Mouse (Mus musculus) heart, adult 9 months (tissue): Measurements from ENCODE around the gene Gm5269.
A peak's percentile ranks its signal among the peaks of the same experiment; 100 is the strongest.

Source experiments
- DNase-seq, 2 experiments: peaks; one replicate each; pipeline ENCODE4 v3.0.0; 2022; ENCODE audit warnings: low spot score in 2 of 2

Gene Gm5269

GRCm38 (mm10) chr1:45881228-45881832 lies 8.7 kb downstream of the Gm5269 start:
- peak in 1 of 2 experiments; percentile 9 for DNase-seq

GRCm38 (mm10) chr1:45877463-45877862 lies 12.6 kb downstream of the Gm5269 start:
- DNase-seq = no peak

- DNase-seq = no peak
Observed at GRCm38 (mm10) chr1:45876450-45877198, 13.4 kb downstream of the Gm5269 start.

DNA sequence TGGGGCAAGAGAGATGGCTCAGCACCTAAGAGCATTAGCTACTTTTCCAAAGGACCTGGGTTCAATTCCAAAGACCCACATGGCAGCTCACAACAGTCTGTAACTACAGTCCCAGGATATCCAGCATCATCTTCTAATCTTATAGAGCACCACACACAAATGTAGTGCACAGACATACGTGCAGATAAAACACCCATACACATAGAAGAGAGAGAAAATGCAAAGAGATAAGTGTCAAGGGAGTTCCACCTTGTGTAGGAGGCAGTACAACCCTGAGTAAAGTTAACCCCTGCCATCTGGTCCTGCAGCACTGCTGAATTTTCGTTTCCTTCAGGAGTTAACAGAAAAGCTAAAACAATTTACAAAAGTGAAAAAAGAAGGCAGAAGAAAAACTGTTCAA lies 14.4 kb downstream of the Gm5269 start:
- DNase-seq = no peak

DNA sequence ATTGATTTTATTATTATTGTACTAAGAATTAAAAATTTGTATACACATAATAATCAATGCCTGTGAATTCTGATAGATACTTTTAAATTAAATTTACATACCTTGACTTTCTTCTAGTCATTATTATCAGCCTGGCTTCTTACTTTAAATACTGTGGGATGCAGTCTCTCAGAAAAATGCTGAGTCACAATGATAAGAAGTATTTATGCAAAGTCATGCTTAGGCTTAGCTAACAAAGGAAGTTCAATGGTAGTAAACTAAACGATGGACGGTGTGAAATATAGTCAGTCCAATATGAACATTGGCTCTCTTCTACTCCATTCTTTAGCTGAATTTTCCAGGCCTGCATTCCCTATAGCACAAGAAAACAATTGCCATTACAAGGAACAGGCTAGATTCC lies 16.8 kb downstream of the Gm5269 start:
- no peak for DNase-seq

- no peak for DNase-seq
Observed at GRCm38 (mm10) chr1:45868479-45869137, 21.5 kb downstream of the Gm5269 start.

GRCm38 (mm10) chr1:45868050-45868449 lies 22.0 kb downstream of the Gm5269 start:
- no peak for DNase-seq

DNA sequence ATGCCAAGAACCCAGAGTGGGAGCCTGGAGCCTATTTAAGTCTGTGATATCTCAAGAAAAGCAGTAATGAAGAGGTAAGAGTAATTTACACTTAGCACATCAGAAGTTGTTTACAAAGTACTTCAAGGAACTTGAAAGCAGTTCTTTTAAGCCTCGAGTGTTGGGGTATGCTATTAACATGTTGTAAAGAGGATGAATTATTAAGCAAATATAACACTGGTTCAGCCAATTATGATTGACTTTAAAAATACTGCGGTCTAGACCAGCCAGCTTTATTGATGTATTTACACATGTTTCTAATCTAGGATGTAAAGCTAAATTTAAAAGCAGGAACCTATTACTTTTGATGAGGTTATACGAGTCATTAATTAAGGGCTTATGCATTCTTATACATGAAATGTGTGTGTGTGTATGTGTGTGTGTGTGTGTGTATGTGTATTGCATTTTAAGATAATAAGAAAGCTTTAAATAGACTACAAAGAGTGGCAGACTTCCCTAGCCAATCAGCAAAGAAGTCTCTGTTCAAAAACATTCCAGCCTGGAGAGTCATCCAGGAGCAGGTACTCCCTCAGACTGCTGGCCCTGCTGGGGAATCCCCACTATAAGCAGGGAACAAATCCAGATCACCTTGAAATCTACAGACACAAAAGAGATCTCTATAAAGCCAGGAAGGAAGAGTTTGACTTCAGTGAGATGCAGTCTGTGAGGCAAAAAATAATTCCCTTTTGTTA lies 23.6 kb downstream of the Gm5269 start:
- no peak for DNase-seq

DNA sequence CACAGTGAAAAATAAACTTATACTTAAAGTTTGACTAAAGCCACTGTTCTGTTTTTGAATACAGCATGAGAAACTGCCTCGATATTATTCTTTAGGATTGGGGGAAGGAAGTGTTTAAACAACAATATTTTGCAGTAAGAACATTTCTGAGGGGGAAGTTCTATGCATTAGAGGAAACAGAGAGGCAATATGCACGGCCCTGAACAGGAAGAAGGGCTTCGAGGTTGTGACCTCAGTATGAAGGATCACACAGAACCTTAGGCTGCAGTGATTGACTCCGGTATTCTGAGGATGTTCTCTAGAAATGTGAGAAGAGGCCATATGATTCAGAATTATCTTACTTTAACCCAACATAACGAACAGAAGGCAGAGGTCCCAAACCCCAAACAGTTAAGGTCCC lies 24.3 kb downstream of the Gm5269 start:
- no peak for DNase-seq

DNA sequence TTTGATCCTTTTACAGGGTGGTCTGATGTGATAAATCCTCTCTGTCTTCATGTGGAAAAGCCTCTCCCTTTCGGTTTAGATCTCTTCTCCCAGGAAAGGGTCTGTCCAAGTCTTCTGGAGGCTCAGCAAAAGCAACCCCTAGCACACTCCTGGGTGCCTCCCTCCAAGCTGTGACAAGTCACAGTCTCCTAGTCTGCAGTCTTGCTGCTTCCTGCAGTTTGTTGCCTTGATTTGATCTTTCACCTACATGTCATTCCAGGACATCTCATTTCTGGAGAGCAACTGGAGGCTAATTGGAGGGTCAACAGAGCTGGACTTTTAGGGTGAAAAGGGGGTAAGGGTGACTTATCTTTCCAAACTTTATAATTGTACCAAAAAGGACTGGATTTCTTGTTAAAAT lies 24.8 kb downstream of the Gm5269 start:
- DNase-seq = no peak

DNA sequence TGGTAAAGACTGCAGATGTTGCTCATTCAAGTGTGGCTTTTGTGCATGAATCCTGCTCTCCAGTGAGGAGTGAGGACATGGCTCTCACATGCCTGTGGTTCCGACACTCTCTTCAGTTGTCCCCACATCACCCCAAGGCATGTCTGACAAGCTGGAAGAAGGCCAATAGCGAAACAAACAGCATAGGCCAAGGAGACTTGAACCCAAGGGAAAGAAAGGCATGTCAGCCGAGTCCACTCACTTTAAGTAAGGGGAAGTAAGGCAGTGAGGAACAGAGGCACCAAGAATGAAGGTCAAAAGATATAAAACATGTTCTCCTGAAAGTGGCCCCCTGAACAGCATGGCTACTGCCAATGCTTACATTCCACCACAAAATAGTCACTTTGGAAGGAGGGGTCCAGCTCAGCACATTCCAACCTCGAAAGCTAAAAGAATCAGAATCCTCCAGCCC lies 25.5 kb downstream of the Gm5269 start:
- DNase-seq = peak; percentile 59 to 65

GRCm38 (mm10) chr1:45863641-45864040 lies 26.4 kb downstream of the Gm5269 start:
- DNase-seq = no peak

DNA sequence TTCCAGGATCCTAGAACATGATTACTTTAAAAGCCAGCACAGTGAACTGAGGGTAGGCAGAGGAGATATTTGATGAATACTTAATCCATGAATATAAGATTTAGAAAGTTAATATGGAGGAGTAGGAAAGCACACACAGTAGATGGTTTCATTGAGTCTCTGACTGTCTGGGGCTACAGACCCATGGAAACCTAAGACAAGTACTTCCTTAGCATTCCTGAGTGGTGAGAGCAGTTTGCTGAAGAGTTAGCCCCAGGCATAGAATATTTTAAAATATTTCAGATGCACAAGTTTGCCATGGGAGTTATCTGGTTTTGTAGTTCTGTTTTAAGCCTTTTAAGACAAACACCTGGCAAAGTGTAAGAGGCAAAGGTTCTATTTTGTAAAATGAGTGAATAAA lies 28.9 kb downstream of the Gm5269 start:
- no peak for DNase-seq

GRCm38 (mm10) chr1:45860349-45860748 lies 29.7 kb downstream of the Gm5269 start:
- peak in 1 of 2 experiments; percentile 35 for DNase-seq

DNA sequence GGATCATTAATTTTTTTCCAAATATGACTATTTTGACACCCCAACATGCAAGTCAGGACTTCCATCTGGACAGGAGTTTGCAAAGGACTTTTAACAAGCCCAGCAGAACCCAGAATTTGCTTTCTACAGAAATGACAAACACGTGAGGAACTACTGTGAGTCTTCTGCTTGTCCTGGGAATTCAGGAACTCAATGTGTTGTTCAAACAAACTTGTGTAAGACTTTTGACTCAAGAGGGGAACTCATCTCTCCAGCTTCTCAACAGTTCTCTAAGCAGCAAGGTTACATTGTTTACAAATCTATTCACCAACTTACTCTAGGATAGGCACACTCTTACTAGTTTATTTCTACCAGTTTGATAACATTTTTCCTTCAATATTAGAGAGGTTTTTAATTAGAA lies 32.0 kb downstream of the Gm5269 start:
- no peak for DNase-seq

DNA sequence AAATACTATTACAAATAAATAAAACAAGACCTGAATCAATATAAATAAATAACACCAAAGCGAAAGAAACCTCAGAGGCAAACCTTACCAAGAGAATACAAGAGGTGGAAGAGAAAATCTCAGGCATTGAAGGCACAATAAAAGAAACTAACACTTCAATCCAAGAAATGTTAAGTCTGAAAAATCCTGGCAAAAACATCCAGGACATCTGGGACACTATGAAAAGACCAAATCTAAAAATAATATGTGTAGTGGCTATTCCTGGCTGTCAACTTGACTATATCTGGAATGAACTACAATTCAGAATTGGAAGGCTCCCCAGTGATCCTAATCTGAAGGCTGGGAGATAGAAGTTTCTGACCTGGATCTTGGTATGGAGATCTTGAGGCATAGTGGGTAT lies 44.6 kb downstream of the Gm5269 start:
- no peak for DNase-seq
